Mouse (Mus musculus): ENCODE data around the gene Cysrt1. TPM values are rescaled to one million over a fixed set of nuclear protein-coding genes. Genes with fewer than 3 reads are reported as not detected.

The Cysrt1 gene
- polyA plus RNA-seq, 1 experiment = not detected

DNA sequence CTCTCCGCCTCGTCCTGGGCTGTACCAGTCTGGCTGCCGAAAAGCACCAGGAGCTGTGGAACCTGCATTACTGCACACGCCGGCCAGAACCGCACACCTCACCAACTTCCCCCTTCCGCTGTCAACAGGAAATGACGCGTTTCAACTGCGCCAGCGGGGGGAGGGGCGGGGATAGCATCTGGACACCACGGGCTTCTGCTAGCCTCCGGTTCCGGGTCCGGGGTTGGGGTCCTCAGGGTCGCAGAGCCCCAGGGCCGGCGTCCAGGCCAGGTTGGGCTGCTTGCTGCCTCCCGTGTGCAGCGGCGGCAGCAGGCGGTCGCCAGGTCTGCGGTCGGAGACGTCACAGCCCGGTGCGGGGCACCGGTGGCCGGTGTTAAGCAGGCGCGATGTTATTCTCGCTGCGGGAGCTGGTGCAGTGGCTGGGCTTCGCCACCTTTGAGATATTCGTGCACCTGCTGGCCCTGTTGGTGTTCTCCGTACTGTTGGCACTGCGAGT lies 13.1 kb upstream of the Cysrt1 start, which contains the start of gene Tmem203:
Gene Tmem203 (plus strand): TSS at position 156 of the 496 bp plus-strand sequence.
- H3K4me3 ChIP-seq (ENCODE audit: insufficient read depth, low read length) = peak within 1 kb of the TSS; percentile 97

DNA sequence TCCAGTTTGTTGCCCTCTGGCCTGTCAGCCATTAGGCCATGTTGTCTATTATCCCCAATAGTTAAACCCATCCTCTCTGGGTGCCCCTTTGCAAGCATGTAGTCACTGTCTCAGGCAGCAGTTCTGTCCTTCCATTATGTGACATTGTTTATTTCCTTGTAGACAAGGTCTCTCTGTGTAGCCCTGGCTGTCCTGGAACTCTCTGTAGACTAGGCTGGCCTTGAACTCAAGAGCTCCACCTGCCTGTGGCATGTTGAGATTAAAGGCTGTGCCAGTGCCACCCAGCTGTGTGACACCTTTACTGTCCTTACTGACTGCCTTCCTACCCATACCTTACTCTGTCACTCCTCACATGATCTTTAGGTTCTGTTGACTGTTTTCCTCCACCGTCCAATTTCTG lies 10.1 kb upstream of the Cysrt1 start:
- H3K4me1 ChIP-seq (ENCODE audit: control insufficient read depth, insufficient read depth, low read length) = peaks cover 7% of the 10 kb centered on the region
- H3K4me3 ChIP-seq (ENCODE audit: insufficient read depth, low read length) = no peak overlapping the region
- no peak overlapping the region for H3K27ac ChIP-seq (ENCODE audit: insufficient read depth, low read depth, low read length)
- TF ChIP-seq CTCF (IDR thresholded peaks at IDR 0.05; ENCODE audit: low read depth, low read length) (no peak), POLR2A (IDR thresholded peaks at IDR 0.05; ENCODE audit: borderline replicate concordance, low read depth, low read length) (no peak)

More for the DNA sequence above, 13.1 kb upstream of the Cysrt1 start, which contains the start of gene Tmem203:
- Histone ChIP-seq H3K4me1 (ENCODE audit: control insufficient read depth, insufficient read depth, low read length) (peaks cover 7% of the 10 kb centered on the region), H3K27ac (ENCODE audit: insufficient read depth, low read depth, low read length) (peak within 1 kb of the TSS; percentile 65)
- TF ChIP-seq POLR2A (IDR thresholded peaks at IDR 0.05; ENCODE audit: borderline replicate concordance, low read depth, low read length) = no peak
- TF ChIP-seq CTCF (IDR thresholded peaks at IDR 0.05; ENCODE audit: low read depth, low read length) = no peak

DNA sequence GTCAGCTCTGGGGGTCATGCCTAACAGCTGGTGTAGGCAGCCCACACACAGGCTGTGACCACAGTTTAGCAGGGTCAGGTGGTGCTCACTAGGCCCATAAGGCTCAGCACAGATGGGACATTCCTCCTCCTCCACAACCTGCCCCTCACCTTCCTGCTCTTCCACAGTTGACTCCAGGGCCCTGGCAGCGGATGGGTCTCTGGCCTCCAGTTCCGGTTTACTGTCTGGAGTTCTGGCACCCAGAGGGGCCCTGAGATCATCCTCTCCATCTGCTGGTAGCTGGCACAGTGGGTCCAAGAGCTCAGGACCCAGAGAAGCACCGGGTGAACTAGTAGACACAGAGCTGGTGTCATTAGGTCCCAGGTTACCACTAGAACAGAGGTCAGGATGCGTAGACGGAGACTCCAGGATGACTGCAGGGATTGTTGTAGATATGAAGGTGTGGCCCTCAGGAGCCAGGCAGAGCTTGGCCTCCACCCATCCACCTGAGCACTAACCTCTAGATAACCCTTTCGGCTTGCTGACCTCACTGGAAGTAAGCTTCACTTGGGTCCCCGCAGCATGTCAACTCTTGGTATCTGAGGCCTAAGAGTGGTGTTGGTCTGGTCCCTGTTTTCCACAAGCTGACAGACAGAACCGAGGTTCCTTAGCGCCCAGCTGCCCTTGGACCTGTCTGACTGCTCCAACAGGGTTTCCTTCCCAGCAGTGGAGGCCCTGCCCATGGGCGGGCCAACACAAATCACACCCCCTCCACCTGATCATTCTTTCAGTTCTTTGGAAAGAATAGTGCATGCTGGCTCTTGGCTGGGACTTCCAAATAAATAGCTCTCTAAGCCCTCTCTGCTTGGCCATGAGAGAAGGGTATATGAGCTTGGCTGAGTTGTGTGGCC lies 4.2 kb upstream of the Cysrt1 start, which contains the start of gene AL732309.1:
Gene AL732309.1 (minus strand): TSS at position 681 of the 890 bp plus-strand sequence.
- TF ChIP-seq CTCF (IDR thresholded peaks at IDR 0.05; ENCODE audit: low read depth, low read length) (no peak), POLR2A (IDR thresholded peaks at IDR 0.05; ENCODE audit: borderline replicate concordance, low read depth, low read length) (no peak)
- peaks cover 2% of the 10 kb centered on the region; the same call in 1 of the 2 replicates for H3K4me1 ChIP-seq (ENCODE audit: control insufficient read depth, insufficient read depth, low read length)
- H3K4me3 ChIP-seq (ENCODE audit: insufficient read depth, low read length) = no peak within 1 kb of the TSS
- no peak within 1 kb of the TSS for H3K27ac ChIP-seq (ENCODE audit: insufficient read depth, low read depth, low read length)

DNA sequence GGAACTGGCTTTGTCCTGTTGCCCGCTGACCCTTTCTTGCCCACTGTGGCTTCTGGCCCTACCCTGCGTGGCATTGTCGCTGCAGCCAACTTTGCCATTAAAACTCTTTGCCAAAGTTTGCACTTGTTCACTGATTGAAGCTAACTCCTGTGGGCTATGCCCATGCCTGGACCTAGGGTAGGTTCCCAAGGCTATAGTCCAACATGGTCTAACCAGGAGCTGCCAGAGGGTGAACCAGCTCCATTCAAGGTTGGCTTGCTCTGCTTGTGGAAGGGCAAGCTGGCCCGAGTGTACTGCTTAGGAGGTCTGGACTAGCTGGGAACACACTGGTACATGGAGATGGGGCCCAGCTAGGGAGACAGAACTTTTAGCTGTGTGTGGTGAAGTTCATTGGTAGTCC lies 1.9 kb upstream of the Cysrt1 start:
- peaks cover 13% of the 10 kb centered on the region; the same call in 1 of the 2 replicates for H3K4me1 ChIP-seq (ENCODE audit: control insufficient read depth, insufficient read depth, low read length)
- H3K4me3 ChIP-seq (ENCODE audit: insufficient read depth, low read length) = no peak overlapping the region
- H3K27ac ChIP-seq (ENCODE audit: insufficient read depth, low read depth, low read length) = no peak overlapping the region
- no peak for TF ChIP-seq POLR2A (IDR thresholded peaks at IDR 0.05; ENCODE audit: borderline replicate concordance, low read depth, low read length)

DNA sequence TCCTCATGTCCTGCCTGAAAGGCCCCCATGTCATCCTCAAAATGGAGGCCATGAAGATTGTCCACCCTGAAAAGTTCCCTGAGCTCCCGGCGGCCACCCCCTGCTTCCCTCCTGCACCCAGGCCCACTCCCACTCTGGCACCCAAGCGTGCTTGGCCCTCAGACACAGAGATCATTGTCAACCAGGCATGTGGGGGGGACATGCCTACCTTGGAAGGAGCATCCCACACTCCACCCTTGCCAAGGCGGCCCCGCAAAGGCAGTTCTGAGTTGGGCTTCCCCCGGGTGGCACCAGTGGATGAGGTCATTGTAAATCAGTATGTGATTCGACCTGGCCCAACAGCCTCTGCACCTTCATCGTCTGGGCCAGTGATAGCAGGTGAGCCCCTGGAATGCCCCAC lies 1.1 kb upstream of the Cysrt1 start:
- H3K27ac ChIP-seq (ENCODE audit: insufficient read depth, low read depth, low read length) = no peak overlapping the region
- no peak overlapping the region for H3K4me3 ChIP-seq (ENCODE audit: insufficient read depth, low read length)

DNA sequence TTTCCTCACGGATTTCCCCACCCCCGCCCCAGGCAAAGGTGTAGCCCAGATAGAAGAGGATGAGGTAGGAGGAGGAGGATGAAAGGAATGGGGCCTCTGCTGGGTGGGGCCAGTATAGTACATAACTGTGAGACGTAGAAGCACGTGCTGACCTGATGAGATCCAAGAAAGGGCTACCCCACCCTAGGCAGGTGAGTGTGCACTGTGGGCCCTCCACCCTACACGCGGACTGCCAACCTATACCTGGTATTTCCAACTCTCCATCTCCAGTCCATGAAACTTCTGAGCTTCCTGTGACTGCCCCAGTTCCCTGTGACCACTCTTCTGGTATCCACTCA lies 845 bp downstream of the Cysrt1 start:
- no peak for TF ChIP-seq CTCF (IDR thresholded peaks at IDR 0.05; ENCODE audit: low read depth, low read length)
- no peak for TF ChIP-seq POLR2A (IDR thresholded peaks at IDR 0.05; ENCODE audit: borderline replicate concordance, low read depth, low read length)
- H3K27ac ChIP-seq (ENCODE audit: insufficient read depth, low read depth, low read length) = no peak overlapping the region
- peaks cover 13% of the 10 kb centered on the region; the same call in 1 of the 2 replicates for H3K4me1 ChIP-seq (ENCODE audit: control insufficient read depth, insufficient read depth, low read length)
- H3K4me3 ChIP-seq (ENCODE audit: insufficient read depth, low read length) = peak overlapping the region; percentile 43

More for the DNA sequence above, 1.1 kb upstream of the Cysrt1 start:
- H3K4me1 ChIP-seq (ENCODE audit: control insufficient read depth, insufficient read depth, low read length) = peaks cover 13% of the 10 kb centered on the region; the same call in 1 of the 2 replicates
- TF ChIP-seq CTCF (IDR thresholded peaks at IDR 0.05; ENCODE audit: low read depth, low read length) (no peak), POLR2A (IDR thresholded peaks at IDR 0.05; ENCODE audit: borderline replicate concordance, low read depth, low read length) (no peak)

DNA sequence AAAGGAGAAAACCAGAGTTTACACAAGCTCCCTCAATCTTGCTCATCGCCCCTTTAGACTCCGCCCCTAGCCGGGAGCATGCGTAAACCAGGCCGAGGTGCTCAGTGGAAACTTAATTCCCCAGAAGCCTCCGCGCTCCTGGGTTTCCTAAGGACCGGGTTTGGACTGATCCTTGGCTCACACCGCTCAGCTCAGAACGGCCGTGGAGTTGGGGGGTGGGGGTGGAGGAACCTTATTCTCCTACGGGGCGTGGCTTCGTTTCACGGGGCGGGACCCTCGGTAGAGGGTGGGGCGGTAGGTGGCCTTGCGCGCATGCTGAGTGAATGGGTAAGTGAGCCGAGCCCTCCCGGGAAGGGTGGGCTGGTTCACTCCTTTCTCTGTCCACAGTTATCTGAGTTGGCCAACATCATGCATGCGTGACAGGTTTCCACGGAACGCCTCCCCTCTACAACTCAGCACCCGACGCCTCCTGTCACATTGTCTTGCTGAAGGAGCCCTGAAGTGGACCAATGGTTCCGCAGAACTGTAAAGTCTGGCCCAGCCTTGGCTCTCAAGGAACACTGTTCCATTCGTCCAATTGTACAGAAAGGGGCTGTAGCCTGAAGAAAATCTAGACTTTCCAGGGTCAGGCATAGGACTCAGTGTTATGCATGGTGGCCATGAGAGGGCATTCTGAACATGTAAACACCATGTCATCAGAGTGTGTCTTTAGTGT lies 1.4 kb downstream of the Cysrt1 start:
- TF ChIP-seq POLR2A (IDR thresholded peaks at IDR 0.05; ENCODE audit: borderline replicate concordance, low read depth, low read length) = no peak
- no peak for TF ChIP-seq CTCF (IDR thresholded peaks at IDR 0.05; ENCODE audit: low read depth, low read length)
- Histone ChIP-seq H3K4me1 (ENCODE audit: control insufficient read depth, insufficient read depth, low read length) (peaks cover 13% of the 10 kb centered on the region; the same call in 1 of the 2 replicates), H3K27ac (ENCODE audit: insufficient read depth, low read depth, low read length) (no peak overlapping the region), H3K4me3 (ENCODE audit: insufficient read depth, low read length) (peak overlapping the region; percentile 43)

DNA sequence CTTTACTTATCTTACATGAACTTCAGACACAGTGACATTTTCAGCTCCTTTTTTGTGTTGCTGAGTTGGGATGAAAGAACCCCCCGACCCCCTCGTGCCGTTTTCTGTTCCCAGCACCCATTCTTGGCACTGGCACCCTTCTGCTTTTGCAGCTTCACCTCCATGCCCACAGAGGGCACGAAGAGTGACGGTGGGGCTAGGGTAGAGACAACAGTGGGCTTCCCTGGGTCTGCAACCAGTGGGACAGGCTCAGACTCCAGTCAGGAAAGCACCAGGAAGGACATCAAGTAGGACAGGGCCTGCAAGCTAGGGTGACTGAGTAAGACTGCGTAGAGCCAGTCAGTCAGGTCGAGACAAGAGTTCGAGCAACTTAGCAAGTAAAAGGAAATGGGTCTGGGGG lies 1.9 kb downstream of the Cysrt1 start:
- Histone ChIP-seq H3K4me3 (ENCODE audit: insufficient read depth, low read length) (peak overlapping the region; percentile 43), H3K27ac (ENCODE audit: insufficient read depth, low read depth, low read length) (no peak overlapping the region), H3K4me1 (ENCODE audit: control insufficient read depth, insufficient read depth, low read length) (peaks cover 13% of the 10 kb centered on the region; the same call in 1 of the 2 replicates)
- TF ChIP-seq CTCF (IDR thresholded peaks at IDR 0.05; ENCODE audit: low read depth, low read length) (no peak), POLR2A (IDR thresholded peaks at IDR 0.05; ENCODE audit: borderline replicate concordance, low read depth, low read length) (no peak)

DNA sequence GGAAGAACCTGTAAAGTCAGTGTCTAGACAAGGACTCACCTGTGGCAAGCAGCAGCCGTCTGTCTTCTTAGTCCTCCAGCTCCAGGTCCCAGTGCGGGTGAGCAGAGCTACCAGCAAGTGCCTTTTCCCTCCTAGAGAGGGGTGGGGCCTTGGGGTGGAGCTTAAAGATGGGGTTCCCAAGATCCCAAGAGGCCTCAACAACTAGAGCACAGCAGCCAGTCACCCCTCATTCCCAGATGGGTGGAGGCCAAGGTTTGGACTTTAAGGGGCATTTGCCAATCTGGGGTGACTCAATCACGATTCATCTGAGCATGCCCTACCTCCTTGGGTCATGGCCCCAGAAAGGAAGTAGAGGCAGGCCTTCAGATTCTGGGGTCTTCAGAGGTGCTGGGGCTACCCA lies 2.5 kb downstream of the Cysrt1 start:
- no peak overlapping the region for H3K27ac ChIP-seq (ENCODE audit: insufficient read depth, low read depth, low read length)
- H3K4me1 ChIP-seq (ENCODE audit: control insufficient read depth, insufficient read depth, low read length) = peaks cover 13% of the 10 kb centered on the region; the same call in 1 of the 2 replicates
- TF ChIP-seq CTCF (IDR thresholded peaks at IDR 0.05; ENCODE audit: low read depth, low read length) = 0 out of 2 replicates have a peak, but pooled peaks have one; percentile 12
- no peak for TF ChIP-seq POLR2A (IDR thresholded peaks at IDR 0.05; ENCODE audit: borderline replicate concordance, low read depth, low read length)
- no peak overlapping the region for H3K4me3 ChIP-seq (ENCODE audit: insufficient read depth, low read length)
